Mouse (Mus musculus) C2C12 (cell line): ENCODE data around the gene Pspn. TPM values are rescaled to one million over a fixed set of nuclear protein-coding genes. Genes with fewer than 3 reads are reported as not detected.

Experiments
- H3K27me3 ChIP-seq: one replicate; pipeline ENCODE4 v1.6.1; 2011; ENCODE audit not compliant: control insufficient read depth, insufficient read depth, insufficient read length
- H3K36me3 ChIP-seq: one replicate; pipeline ENCODE4 v1.6.1; 2011; ENCODE audit not compliant: control insufficient read depth, insufficient read depth
- H3K4me3 ChIP-seq: one replicate; pipeline ENCODE4 v1.5.1; 2011; ENCODE audit warnings: mild to moderate bottlenecking, control low read depth; ENCODE audit not compliant: poor library complexity, insufficient read depth, severe bottlenecking
- H3K79me2 ChIP-seq: one replicate; pipeline ENCODE4 v1.6.1; 2011; ENCODE audit not compliant: control insufficient read depth, insufficient read depth
- H3K79me3 ChIP-seq: one replicate; pipeline ENCODE4 v1.6.1; 2011; ENCODE audit warnings: low read depth, control low read depth
- H3ac ChIP-seq: one replicate; pipeline ENCODE3; 2011; ENCODE audit warnings: low read depth; ENCODE audit not compliant: control insufficient read depth, insufficient read length
- CEBPB ChIP-seq: IDR thresholded peaks from one replicate; pipeline ENCODE4 v1.6.1; 2011; ENCODE audit warnings: low read depth, mild to moderate bottlenecking, control low read depth, moderate library complexity
- CTCF ChIP-seq: IDR thresholded peaks from one replicate; pipeline ENCODE4 v1.5.1; 2011; ENCODE audit not compliant: control insufficient read depth, insufficient read depth, insufficient read length
- FOSL1 ChIP-seq: IDR thresholded peaks from one replicate; pipeline ENCODE4 v1.8.0; 2011; ENCODE audit warnings: mild to moderate bottlenecking, low read length; ENCODE audit not compliant: poor library complexity, insufficient read depth, severe bottlenecking
- MAX ChIP-seq: IDR thresholded peaks from one replicate; pipeline ENCODE4 v1.6.1; 2011; ENCODE audit warnings: mild to moderate bottlenecking, control low read depth
- MYOD1 ChIP-seq: IDR thresholded peaks from one replicate; pipeline ENCODE4 v1.6.1; 2011; ENCODE audit warnings: low read depth; ENCODE audit not compliant: control insufficient read depth, insufficient read length
- MYOG ChIP-seq: IDR thresholded peaks from one replicate; pipeline ENCODE4 v1.6.1; 2011; ENCODE audit not compliant: control insufficient read depth, insufficient read length; ENCODE audit errors: extremely low read depth
- USF1 ChIP-seq: IDR thresholded peaks from one replicate; pipeline ENCODE4 v1.6.1; 2011; ENCODE audit warnings: low read depth, mild to moderate bottlenecking, control low read depth, moderate library complexity
- polyA plus RNA-seq: library from polyadenylated mRNA; unstranded; fragments of >200 nt; fragmentation: generic; extraction: Trizol; gene quantifications from one replicate; pipeline ENCODE4 v1.2.1, GENCODE M21; 2012; ENCODE audit warnings: missing spikeins

The Pspn gene
- polyA plus RNA-seq, 1 experiment = 0.63 TPM

DNA sequence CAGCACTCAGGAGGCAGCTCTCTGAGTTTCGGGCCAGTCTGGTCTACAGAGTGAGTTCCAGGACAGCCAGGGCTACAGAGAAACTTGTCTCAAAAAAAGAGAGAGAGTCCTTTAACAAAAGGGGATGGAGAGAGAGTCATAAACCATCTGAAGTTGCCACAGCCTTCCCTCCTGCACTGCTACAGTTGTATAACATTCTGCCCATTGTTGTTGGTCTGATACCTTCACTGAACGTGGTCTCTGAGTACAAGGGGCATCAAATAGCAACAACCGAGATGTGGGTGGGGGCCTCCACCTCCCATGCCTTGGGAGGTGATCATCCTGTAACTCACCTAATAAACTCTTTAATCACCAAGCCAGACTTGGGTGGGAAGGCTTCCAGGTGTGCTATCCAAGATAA is 14.2 kb downstream of the Pspn start:
- Histone ChIP-seq H3K36me3 (no peaks in the 10 kb centered on the region), H3K79me3 (peaks cover 5% of the 10 kb centered on the region), H3K27me3 (peaks cover 14% of the 10 kb centered on the region), H3K79me2 (peaks cover 6% of the 10 kb centered on the region), H3ac (no peak overlapping the region), H3K4me3 (no peak overlapping the region)
- TF ChIP-seq MYOG (no peak), CEBPB (no peak)

DNA sequence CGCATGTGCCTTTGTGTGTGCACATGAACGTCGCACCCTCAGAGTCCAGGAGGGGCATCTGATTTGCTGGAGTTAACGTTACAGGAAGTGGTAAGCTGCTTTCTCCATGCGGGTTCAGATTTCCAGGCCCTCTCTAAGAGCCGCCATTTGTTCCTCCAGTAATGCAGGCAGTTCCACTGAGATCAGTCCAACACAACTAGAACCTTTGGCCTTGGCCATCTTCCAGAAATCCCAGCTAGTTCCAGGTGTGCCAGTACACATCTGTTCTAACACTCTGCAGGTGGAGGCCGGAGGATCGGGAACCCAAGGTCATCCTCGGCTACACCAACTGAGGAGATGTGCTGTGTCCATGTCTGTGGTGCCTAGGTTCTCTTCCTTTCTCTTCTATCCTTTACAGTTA is 14.9 kb downstream of the Pspn start:
- TF ChIP-seq MYOD1 = no peak
- Histone ChIP-seq H3K27me3 (peaks cover 21% of the 10 kb centered on the region), H3K79me2 (no peaks in the 10 kb centered on the region), H3K79me3 (no peaks in the 10 kb centered on the region), H3ac (no peak overlapping the region), H3K4me3 (no peak overlapping the region), H3K36me3 (no peaks in the 10 kb centered on the region)

DNA sequence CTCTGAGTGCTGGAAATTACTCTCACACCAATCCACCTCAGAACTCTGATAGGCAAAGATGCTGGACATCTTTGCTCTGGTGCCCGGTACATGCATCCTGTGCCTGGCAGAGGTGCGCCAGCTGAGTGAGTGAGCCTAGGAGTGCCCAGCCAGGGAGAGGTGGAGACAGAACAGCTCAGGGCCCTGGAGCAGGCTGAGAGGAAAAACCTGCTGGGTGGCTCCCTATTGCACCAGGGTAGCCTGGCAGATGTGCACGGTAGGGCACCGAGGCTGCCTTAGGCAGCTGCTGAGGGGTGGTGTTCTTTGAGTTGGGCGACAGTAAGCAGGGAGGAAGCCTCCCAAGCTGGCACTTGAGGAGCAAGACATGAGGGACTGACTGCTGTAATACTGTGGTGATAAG is 17.8 kb downstream of the Pspn start, which contains the start of gene Acer1:
Gene Acer1 (minus strand): TSS at position 114 of the 400 bp plus-strand sequence.
- no peak within 1 kb of the TSS for H3K4me3 ChIP-seq

DNA sequence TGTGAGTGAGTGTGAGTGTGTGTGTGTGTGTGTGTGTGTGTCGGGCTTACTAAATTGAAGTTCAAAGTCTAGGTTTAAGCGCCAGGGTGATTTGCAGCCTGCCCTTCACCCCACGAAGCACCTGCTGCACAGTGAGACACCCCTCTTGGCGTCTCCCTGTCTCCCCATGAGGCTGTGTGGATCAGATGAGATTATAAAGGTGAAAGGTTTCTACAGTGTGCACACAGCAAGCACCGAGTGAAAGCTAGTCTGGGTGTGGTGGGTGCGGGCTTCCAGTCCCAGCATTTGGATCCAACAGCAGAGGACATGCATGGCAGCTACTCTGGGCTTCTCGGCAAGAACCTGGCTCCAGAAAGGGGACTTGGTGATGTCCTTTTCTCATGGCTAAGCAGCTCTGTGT is 18.8 kb downstream of the Pspn start:
- no peaks in the 10 kb centered on the region for H3K36me3 ChIP-seq
- no peak for TF ChIP-seq MYOD1
- no peak for TF ChIP-seq CTCF
- no peak for TF ChIP-seq MAX
- no peak for TF ChIP-seq FOSL1
- no peak for TF ChIP-seq CEBPB
- TF ChIP-seq USF1 = no peak
- no peak for TF ChIP-seq MYOG
- no peaks in the 10 kb centered on the region for H3K79me3 ChIP-seq
- H3K4me3 ChIP-seq = no peak overlapping the region
- no peak overlapping the region for H3ac ChIP-seq
- H3K27me3 ChIP-seq = peaks cover 37% of the 10 kb centered on the region
- H3K79me2 ChIP-seq = no peaks in the 10 kb centered on the region

More for the DNA sequence above, 17.8 kb downstream of the Pspn start, which contains the start of gene Acer1:
- H3K27me3 ChIP-seq = peaks cover 28% of the 10 kb centered on the region
- no peak for TF ChIP-seq USF1
- no peak for TF ChIP-seq MYOD1
- no peak for TF ChIP-seq CTCF
- TF ChIP-seq MAX = no peak
- no peak for TF ChIP-seq CEBPB
- no peak within 1 kb of the TSS for H3ac ChIP-seq
- H3K79me3 ChIP-seq = no peaks in the 10 kb centered on the region
- no peaks in the 10 kb centered on the region for H3K36me3 ChIP-seq
- no peaks in the 10 kb centered on the region for H3K79me2 ChIP-seq

DNA sequence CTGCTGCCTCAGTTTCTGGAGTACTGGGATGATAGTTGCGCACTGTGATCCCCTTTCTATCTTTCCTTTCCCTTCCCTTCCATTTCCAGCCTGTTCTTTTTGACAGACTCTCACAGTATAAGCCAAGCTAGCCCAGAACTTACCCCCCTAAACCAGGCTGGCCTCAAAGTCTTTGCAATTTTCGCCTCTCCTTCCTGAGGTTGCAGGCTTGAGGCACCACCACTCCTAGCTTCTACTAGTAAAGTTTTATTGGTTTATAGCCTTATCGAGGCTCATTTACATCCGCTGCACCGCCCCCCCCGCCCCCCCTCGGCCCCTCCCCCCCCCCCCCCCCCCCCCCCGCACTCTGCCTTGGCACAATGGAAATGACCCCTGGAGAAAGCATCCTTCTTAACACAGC is 20.3 kb downstream of the Pspn start:
- H3K36me3 ChIP-seq = no peaks in the 10 kb centered on the region
- TF ChIP-seq MYOG (no peak), CTCF (no peak), USF1 (no peak), MYOD1 (no peak), MAX (no peak), FOSL1 (no peak)
- H3K79me3 ChIP-seq = no peaks in the 10 kb centered on the region
- H3K4me3 ChIP-seq = no peak overlapping the region
- H3ac ChIP-seq = no peak overlapping the region
- H3K79me2 ChIP-seq = no peaks in the 10 kb centered on the region
- H3K27me3 ChIP-seq = peaks cover 45% of the 10 kb centered on the region

DNA sequence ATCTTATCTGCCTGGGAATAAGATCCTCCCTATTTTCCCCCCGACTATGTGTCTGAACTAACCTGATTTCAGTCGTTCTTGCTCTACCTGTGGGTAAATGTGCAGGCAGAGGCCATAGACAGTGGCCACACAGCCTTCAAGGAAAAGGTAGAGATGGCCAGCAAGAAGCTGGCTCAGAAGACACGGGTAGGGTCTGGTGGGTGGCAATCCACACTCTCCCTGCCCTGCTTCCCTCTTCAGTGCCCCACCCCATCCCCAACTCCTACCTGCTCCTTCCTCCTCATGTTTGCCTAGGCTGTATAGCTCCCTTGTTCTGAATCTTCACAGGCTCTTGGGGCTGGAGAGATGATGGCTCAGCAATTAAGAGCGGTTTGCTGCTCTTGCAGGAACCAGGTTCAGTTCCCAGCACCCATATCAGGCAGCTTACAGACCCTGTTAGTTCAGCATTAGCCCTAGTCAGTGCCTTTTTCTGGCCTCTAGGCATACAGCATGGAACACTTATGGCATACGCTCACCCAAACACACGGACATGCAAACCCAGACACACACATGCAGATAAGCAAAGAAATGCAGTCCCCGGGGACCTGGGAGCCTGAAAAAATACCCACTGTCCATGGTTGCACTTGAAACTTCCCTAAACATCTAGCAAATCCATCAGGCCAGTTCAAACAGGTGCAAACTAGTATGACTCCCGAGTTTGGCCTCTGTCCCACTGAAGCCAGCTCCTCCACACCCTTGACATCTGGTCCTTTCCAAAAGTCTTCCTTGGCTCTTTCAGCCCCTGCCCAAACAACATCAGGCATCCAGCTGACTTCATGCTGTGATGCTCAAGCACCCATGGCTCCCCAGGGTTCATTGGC is 23.1 kb downstream of the Pspn start:
- no peaks in the 10 kb centered on the region for H3K79me2 ChIP-seq
- H3K36me3 ChIP-seq = no peaks in the 10 kb centered on the region
- no peaks in the 10 kb centered on the region for H3K79me3 ChIP-seq
- no peak overlapping the region for H3K4me3 ChIP-seq
- H3ac ChIP-seq = no peak overlapping the region
- TF ChIP-seq MAX = no peak
- TF ChIP-seq MYOG = no peak
- no peak for TF ChIP-seq CTCF
- no peak for TF ChIP-seq USF1
- TF ChIP-seq FOSL1 = no peak
- no peak for TF ChIP-seq MYOD1
- no peak for TF ChIP-seq CEBPB
- H3K27me3 ChIP-seq = peaks cover 52% of the 10 kb centered on the region
